Mouse (Mus musculus) 3T3-L1 (cell line): ENCODE measurements at regions not wholly inside any gene's neighbourhood (a gene's known extent, or its start where the extent isn't known, plus 50 kb on each side); places are given as distances from the start of the nearest gene placed in this dataset.
"Not testable (repeated sequence)": the region's sequence is repeated elsewhere in the genome, so short reads cannot be mapped to it uniquely, and the experiment has no call there.

Experiments
- DNase-seq: peaks from one replicate; pipeline ENCODE4 v3.0.0-alpha.2; 2015; ENCODE audit warnings: low read depth, low spot score

- no peak for DNase-seq
These were observed 264.9 kb upstream of the Pum3 start for GRCm38 (mm10) chr19:27694478-27694877.

- no peak for DNase-seq
These were observed 264.1 kb upstream of the Pum3 start for GRCm38 (mm10) chr19:27693706-27694105.

GRCm38 (mm10) chr19:27692944-27693343 is 263.3 kb upstream of the Pum3 start:
- no peak for DNase-seq

- peak; percentile 48 for DNase-seq
These were observed 253.8 kb upstream of the Pum3 start for GRCm38 (mm10) chr19:27683426-27683825.

- DNase-seq: no peak
These were observed 249.8 kb upstream of the Pum3 start for GRCm38 (mm10) chr19:27679427-27679826.

- DNase-seq: peak; percentile 59
These were observed 243.1 kb upstream of the Pum3 start for GRCm38 (mm10) chr19:27672679-27673190.

GRCm38 (mm10) chr19:27663296-27663695 is 233.7 kb upstream of the Pum3 start:
- DNase-seq: no peak

- DNase-seq: no peak
These were observed 211.4 kb upstream of the Pum3 start for GRCm38 (mm10) chr19:27641001-27641400.

- peak; percentile 16 for DNase-seq
These were observed 203.5 kb upstream of the Pum3 start for GRCm38 (mm10) chr19:27633105-27633504.

- DNase-seq: peak; percentile 74
These were observed 198.0 kb upstream of the Pum3 start for GRCm38 (mm10) chr19:27627626-27628025.

GRCm38 (mm10) chr19:27617522-27617921 is 187.9 kb upstream of the Pum3 start:
- DNase-seq: peak; percentile 2

GRCm38 (mm10) chr19:27606933-27607332 is 177.3 kb upstream of the Pum3 start:
- no peak for DNase-seq

- no peak for DNase-seq
These were observed 173.7 kb upstream of the Pum3 start for GRCm38 (mm10) chr19:27603296-27603695.

GRCm38 (mm10) chr19:27601551-27601950 is 171.9 kb upstream of the Pum3 start:
- no peak for DNase-seq

GRCm38 (mm10) chr19:27600386-27600785 is 170.8 kb upstream of the Pum3 start:
- DNase-seq: not testable (repeated sequence)

GRCm38 (mm10) chr19:27599639-27600308 is 170.1 kb upstream of the Pum3 start:
- DNase-seq: no peak

- DNase-seq: no peak
These were observed 168.7 kb upstream of the Pum3 start for GRCm38 (mm10) chr19:27598350-27598749.

- no peak for DNase-seq
These were observed 155.9 kb upstream of the Pum3 start for GRCm38 (mm10) chr19:27585566-27585965.

GRCm38 (mm10) chr19:27582111-27582500 is 152.5 kb upstream of the Pum3 start:
- DNase-seq: no peak

- no peak for DNase-seq
These were observed 151.9 kb upstream of the Pum3 start for GRCm38 (mm10) chr19:27581362-27582110.

GRCm38 (mm10) chr19:27576478-27576877 is 146.9 kb upstream of the Pum3 start:
- peak; percentile 71 for DNase-seq

- DNase-seq: no peak
These were observed 137.3 kb upstream of the Pum3 start for GRCm38 (mm10) chr19:27566929-27567328.

GRCm38 (mm10) chr19:27566060-27566459 is 136.4 kb upstream of the Pum3 start:
- peak; percentile 51 for DNase-seq
